Mouse (Mus musculus): ENCODE data around the gene Ocel1. TPM values are rescaled to one million over a fixed set of nuclear protein-coding genes. Genes with fewer than 3 reads are reported as not detected.

Ocel1 gene
- polyA plus RNA-seq, 1 experiment from 2014 or later = 7.0 TPM

GRCm38 (mm10) chr8:71395629-71396028 lies 24.5 kb downstream of the Ocel1 start, which contains the start of gene Ushbp1:
Gene Ushbp1, minus strand, starts transcription at chr8:71395802.
- no peak for ATAC-seq (ENCODE audit: borderline replicate concordance, extremely low read depth, low FRiP score, low TSS enrichment)
- Histone ChIP-seq H3K4me2 (peak within 1 kb of the TSS; percentile 80), H3K9me3 (no peaks in the 10 kb centered on the region), H3K36me3 (peaks cover 14% of the 10 kb centered on the region), H3K27me3 (no peaks in the 10 kb centered on the region), H3K27ac (peak within 1 kb of the TSS; percentile 80), H3K9ac (peak within 1 kb of the TSS; percentile 66; the same call in 1 of the 2 replicates), H3K4me3 (peak within 1 kb of the TSS; percentile 63), H3K4me1 (peaks cover 14% of the 10 kb centered on the region)
- 75% methylated on average over 9 of the region's 9 CpGs for WGBS

- H3K9ac ChIP-seq = peak within 1 kb of the TSS; percentile 66
- WGBS = under 1% methylated on average over 34 of the region's 34 CpGs
- peaks cover 14% of the 10 kb centered on the region for H3K4me1 ChIP-seq
- peaks cover 16% of the 10 kb centered on the region for H3K36me3 ChIP-seq
- peak within 1 kb of the TSS; percentile 80 for H3K27ac ChIP-seq
- H3K27me3 ChIP-seq = no peaks in the 10 kb centered on the region
- peak within 1 kb of the TSS; percentile 63 for H3K4me3 ChIP-seq
- peak; percentile 96 for ATAC-seq (ENCODE audit: borderline replicate concordance, extremely low read depth, low FRiP score, low TSS enrichment)
- peak within 1 kb of the TSS; percentile 80 for H3K4me2 ChIP-seq
- no peaks in the 10 kb centered on the region for H3K9me3 ChIP-seq
Observed at GRCm38 (mm10) chr8:71396639-71397305, 25.7 kb downstream of the Ocel1 start, which contains the start of gene Babam1. Gene Babam1, plus strand, starts transcription at chr8:71396861.

GRCm38 (mm10) chr8:71397701-71398100 lies 26.6 kb downstream of the Ocel1 start:
- Histone ChIP-seq H3K9me3 (no peaks in the 10 kb centered on the region), H3K4me2 (peak overlapping the region; percentile 80)
- 82% methylated on average over 12 of the region's 12 CpGs for WGBS

DNA sequence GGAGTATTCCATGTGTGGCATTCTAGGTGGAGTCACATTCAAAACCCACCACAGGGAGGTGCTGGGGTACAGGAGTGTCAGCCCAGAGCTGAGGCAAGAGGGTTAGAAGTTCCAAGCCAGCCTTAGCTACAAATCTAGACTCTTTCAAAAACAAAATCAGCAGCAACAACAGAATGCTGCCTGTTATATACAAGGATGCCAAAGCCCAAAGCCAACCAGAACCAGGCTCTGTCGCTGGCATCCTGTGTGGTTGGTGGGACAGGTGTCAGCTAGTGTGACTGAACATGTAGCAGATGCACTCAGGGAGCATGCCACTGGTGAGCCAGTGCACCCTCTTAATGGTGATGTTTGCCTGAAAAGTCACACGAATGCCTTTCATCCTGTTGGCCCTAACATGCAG lies 29.7 kb downstream of the Ocel1 start:
- Histone ChIP-seq H3K4me2 (no peak overlapping the region), H3K27me3 (no peaks in the 10 kb centered on the region), H3K9me3 (no peaks in the 10 kb centered on the region), H3K27ac (no peak overlapping the region), H3K9ac (no peak overlapping the region), H3K4me3 (no peak overlapping the region), H3K36me3 (peaks cover 16% of the 10 kb centered on the region), H3K4me1 (peaks cover 22% of the 10 kb centered on the region)
- no peak for ATAC-seq (ENCODE audit: borderline replicate concordance, extremely low read depth, low FRiP score, low TSS enrichment)
- WGBS = 90% methylated on average over 2 of the region's 2 CpGs

More at GRCm38 (mm10) chr8:71397701-71398100, 26.6 kb downstream of the Ocel1 start:
- H3K4me3 ChIP-seq = peak overlapping the region; percentile 63
- no peaks in the 10 kb centered on the region for H3K27me3 ChIP-seq
- no peak for ATAC-seq (ENCODE audit: borderline replicate concordance, extremely low read depth, low FRiP score, low TSS enrichment)
- H3K9ac ChIP-seq = no peak overlapping the region
- peaks cover 16% of the 10 kb centered on the region for H3K36me3 ChIP-seq
- H3K4me1 ChIP-seq = peaks cover 14% of the 10 kb centered on the region
- no peak overlapping the region for H3K27ac ChIP-seq

- H3K4me1 ChIP-seq = peaks cover 23% of the 10 kb centered on the region
- H3K27ac ChIP-seq = no peak overlapping the region
- no peaks in the 10 kb centered on the region for H3K9me3 ChIP-seq
- no peak overlapping the region for H3K9ac ChIP-seq
- no peaks in the 10 kb centered on the region for H3K27me3 ChIP-seq
- H3K36me3 ChIP-seq = peaks cover 16% of the 10 kb centered on the region
- no peak overlapping the region for H3K4me3 ChIP-seq
- no peak overlapping the region for H3K4me2 ChIP-seq
- no peak for ATAC-seq (ENCODE audit: borderline replicate concordance, extremely low read depth, low FRiP score, low TSS enrichment)
Observed at GRCm38 (mm10) chr8:71401454-71401853, 30.4 kb downstream of the Ocel1 start.

DNA sequence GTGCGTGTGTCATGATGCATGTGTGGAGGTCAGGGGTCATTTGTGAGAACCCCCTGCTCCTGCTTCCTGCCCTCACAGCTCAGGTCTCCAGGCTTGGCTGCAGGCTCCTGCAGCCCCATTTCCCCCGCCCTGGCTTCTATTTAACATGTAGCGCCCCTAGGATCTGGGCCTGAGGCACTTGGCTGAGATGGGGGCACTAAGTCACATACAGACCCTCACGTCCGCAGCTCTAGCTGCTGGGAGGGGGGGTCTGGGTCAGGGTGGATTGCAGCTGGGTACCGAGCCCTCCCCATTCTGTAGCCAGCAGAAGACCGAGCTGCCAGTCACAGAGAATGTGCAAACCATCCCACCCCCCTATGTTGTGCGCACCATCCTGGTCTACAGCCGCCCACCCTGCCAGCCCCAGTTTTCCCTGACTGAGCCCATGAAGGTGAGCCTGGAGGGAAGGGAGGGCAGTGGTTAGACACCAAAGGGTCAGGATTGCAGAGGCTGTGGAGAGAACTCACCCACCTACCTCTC lies 31.4 kb downstream of the Ocel1 start:
- ATAC-seq (ENCODE audit: borderline replicate concordance, extremely low read depth, low FRiP score, low TSS enrichment) = no peak
- H3K36me3 ChIP-seq = peaks cover 18% of the 10 kb centered on the region
- H3K4me2 ChIP-seq = no peak overlapping the region
- no peak overlapping the region for H3K27ac ChIP-seq
- no peaks in the 10 kb centered on the region for H3K9me3 ChIP-seq
- peaks cover 28% of the 10 kb centered on the region for H3K4me1 ChIP-seq
- H3K9ac ChIP-seq = no peak overlapping the region
- no peaks in the 10 kb centered on the region for H3K27me3 ChIP-seq
- 75% methylated on average over 9 of the region's 9 CpGs for WGBS
- H3K4me3 ChIP-seq = no peak overlapping the region

- WGBS = 48% methylated on average over 6 of the region's 6 CpGs
- H3K9ac ChIP-seq = no peak overlapping the region
- no peak overlapping the region for H3K4me2 ChIP-seq
- peaks cover 28% of the 10 kb centered on the region for H3K4me1 ChIP-seq
- H3K9me3 ChIP-seq = no peaks in the 10 kb centered on the region
- H3K4me3 ChIP-seq = no peak overlapping the region
- no peak for ATAC-seq (ENCODE audit: borderline replicate concordance, extremely low read depth, low FRiP score, low TSS enrichment)
- H3K36me3 ChIP-seq = peaks cover 23% of the 10 kb centered on the region
- no peaks in the 10 kb centered on the region for H3K27me3 ChIP-seq
- no peak overlapping the region for H3K27ac ChIP-seq
Observed at GRCm38 (mm10) chr8:71403107-71403885, 32.2 kb downstream of the Ocel1 start.

DNA sequence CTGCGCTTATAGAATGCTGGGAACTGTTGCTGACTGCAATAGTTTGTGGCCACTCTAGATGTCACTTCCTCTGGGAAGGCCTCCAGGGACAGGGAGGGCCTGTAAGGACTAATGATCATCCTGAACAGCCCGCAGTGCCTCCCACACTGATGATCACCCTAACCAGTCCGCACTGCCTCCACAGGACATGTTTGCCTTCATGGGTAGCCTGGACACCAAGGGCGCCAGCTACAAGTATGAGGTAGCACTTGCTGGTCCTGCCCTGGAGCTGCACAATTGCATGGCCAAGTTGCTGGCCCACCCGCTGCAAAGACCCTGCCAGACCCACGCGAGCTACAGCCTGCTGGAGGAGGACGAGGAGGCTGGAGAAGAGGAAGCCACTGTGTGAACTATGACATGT lies 32.9 kb downstream of the Ocel1 start:
- WGBS = 84% methylated on average over 8 of the region's 8 CpGs

GRCm38 (mm10) chr8:71404951-71405351 lies 33.9 kb downstream of the Ocel1 start:
- peak overlapping the region; percentile 97 for H3K4me2 ChIP-seq
- H3K27ac ChIP-seq = no peak overlapping the region
- H3K9me3 ChIP-seq = no peaks in the 10 kb centered on the region
- WGBS = 85% methylated on average over 9 of the region's 9 CpGs
- H3K27me3 ChIP-seq = no peaks in the 10 kb centered on the region
- H3K9ac ChIP-seq = no peak overlapping the region
- H3K4me3 ChIP-seq = peak overlapping the region; percentile 88; the same call in 1 of the 2 replicates
- ATAC-seq (ENCODE audit: borderline replicate concordance, extremely low read depth, low FRiP score, low TSS enrichment) = no peak
- peaks cover 28% of the 10 kb centered on the region for H3K4me1 ChIP-seq
- H3K36me3 ChIP-seq = peaks cover 30% of the 10 kb centered on the region

More for the DNA sequence above, 32.9 kb downstream of the Ocel1 start:
- Histone ChIP-seq H3K27me3 (no peaks in the 10 kb centered on the region), H3K27ac (no peak overlapping the region), H3K4me1 (peaks cover 28% of the 10 kb centered on the region), H3K36me3 (peaks cover 24% of the 10 kb centered on the region), H3K4me3 (no peak overlapping the region), H3K9ac (no peak overlapping the region), H3K9me3 (no peaks in the 10 kb centered on the region), H3K4me2 (no peak overlapping the region)
- ATAC-seq (ENCODE audit: borderline replicate concordance, extremely low read depth, low FRiP score, low TSS enrichment) = no peak

DNA sequence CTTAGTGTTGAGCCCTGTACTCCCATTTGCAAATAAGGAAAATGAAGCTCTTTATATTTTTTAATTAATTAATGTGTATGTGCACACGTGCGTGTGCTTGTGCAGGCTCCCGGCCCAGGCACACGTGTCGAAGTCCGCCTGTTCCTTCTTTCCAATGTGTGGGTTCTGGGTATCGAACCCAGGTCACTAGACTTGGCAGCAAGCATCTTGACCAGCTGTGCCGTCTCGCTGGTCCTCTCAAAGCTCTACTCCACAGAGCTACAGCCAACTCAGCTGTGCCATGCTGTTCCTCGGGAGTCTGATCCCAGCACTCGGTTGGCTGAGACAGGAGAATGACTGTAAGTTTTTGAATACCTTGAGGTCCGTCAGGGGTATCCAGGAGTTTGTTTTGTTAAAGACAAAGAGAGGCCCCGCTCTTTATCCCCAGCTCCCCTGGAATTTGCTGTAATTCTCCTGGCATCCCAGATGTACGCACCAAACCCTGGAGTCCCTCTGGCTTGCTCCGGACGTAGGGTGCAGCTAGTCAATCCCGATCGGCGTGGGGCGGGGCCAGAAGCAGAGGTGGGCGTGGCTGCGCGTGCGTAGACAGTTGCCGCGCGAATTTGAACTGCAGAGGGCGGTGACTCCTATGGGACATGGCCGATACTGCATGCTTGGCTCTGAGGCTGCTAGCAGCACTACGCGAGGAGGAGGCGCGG lies 34.5 kb downstream of the Ocel1 start, which contains the start of gene Ankle1:
TSS of gene Ankle1 (plus strand) at position 610 of the 698 bp plus-strand sequence.
- Histone ChIP-seq H3K4me3 (peak within 1 kb of the TSS; percentile 88), H3K36me3 (peaks cover 30% of the 10 kb centered on the region), H3K4me1 (peaks cover 28% of the 10 kb centered on the region), H3K9me3 (no peaks in the 10 kb centered on the region), H3K9ac (peak within 1 kb of the TSS; percentile 80), H3K27me3 (no peaks in the 10 kb centered on the region), H3K27ac (peak within 1 kb of the TSS; percentile 76), H3K4me2 (peak within 1 kb of the TSS; percentile 97)
- peak; percentile 92 for ATAC-seq (ENCODE audit: borderline replicate concordance, extremely low read depth, low FRiP score, low TSS enrichment)
- WGBS = 15% methylated on average over 33 of the region's 33 CpGs
